Mouse (Mus musculus) splenic B cell, adult 2 months (primary cell): Measurements from ENCODE around the gene Usp22.

Experiments
- DNase-seq: peaks from one replicate; pipeline ENCODE4 v3.0.0-alpha.2; 2011; ENCODE audit warnings: low read depth, low spot score
- H3K27me3 ChIP-seq: 2 replicates; pipeline ENCODE4 v1.6.1; 2012; ENCODE audit warnings: mild to moderate bottlenecking, low read length, moderate library complexity, mixed read lengths; ENCODE audit not compliant: control insufficient read depth, poor library complexity, insufficient read depth, severe bottlenecking
- H3K36me3 ChIP-seq: 2 replicates; pipeline ENCODE4 v1.6.1; 2012; ENCODE audit warnings: mild to moderate bottlenecking, low read length, moderate library complexity, mixed read lengths; ENCODE audit not compliant: control insufficient read depth, poor library complexity, insufficient read depth, severe bottlenecking

Usp22 gene

GRCm38 (mm10) chr11:61174821-61175658 lies at the start of gene Usp22:
Gene Usp22 (minus strand): TSS chr11:61175055.
- H3K36me3 ChIP-seq, result no peaks in the 10 kb centered on the region
- H3K27me3 ChIP-seq, result no peaks in the 10 kb centered on the region
- peak; percentile 100 for DNase-seq

GRCm38 (mm10) chr11:61224234-61224744 lies 49.4 kb upstream of the Usp22 start:
- no peaks in the 10 kb centered on the region for H3K36me3 ChIP-seq
- no peak for DNase-seq
- no peaks in the 10 kb centered on the region for H3K27me3 ChIP-seq

GRCm38 (mm10) chr11:61222971-61223745 lies 48.3 kb upstream of the Usp22 start:
- no peak for DNase-seq
- Histone ChIP-seq H3K27me3 (no peaks in the 10 kb centered on the region), H3K36me3 (no peaks in the 10 kb centered on the region)

GRCm38 (mm10) chr11:61222007-61222406 lies 47.2 kb upstream of the Usp22 start:
- no peak for DNase-seq

GRCm38 (mm10) chr11:61220156-61220881 lies 45.5 kb upstream of the Usp22 start:
- Histone ChIP-seq H3K36me3 (no peaks in the 10 kb centered on the region), H3K27me3 (no peaks in the 10 kb centered on the region)
- peak; percentile 6 for DNase-seq

More at GRCm38 (mm10) chr11:61222007-61222406, 47.2 kb upstream of the Usp22 start:
- Histone ChIP-seq H3K36me3 (no peaks in the 10 kb centered on the region), H3K27me3 (no peaks in the 10 kb centered on the region)

GRCm38 (mm10) chr11:61215936-61216335 lies 41.1 kb upstream of the Usp22 start:
- no peak for DNase-seq
- H3K36me3 ChIP-seq, result no peaks in the 10 kb centered on the region
- H3K27me3 ChIP-seq, result no peaks in the 10 kb centered on the region

GRCm38 (mm10) chr11:61212102-61212501 lies 37.2 kb upstream of the Usp22 start:
- no peaks in the 10 kb centered on the region for H3K27me3 ChIP-seq
- no peaks in the 10 kb centered on the region for H3K36me3 ChIP-seq
- peak; percentile 14 for DNase-seq

- no peaks in the 10 kb centered on the region for H3K27me3 ChIP-seq
- no peaks in the 10 kb centered on the region for H3K36me3 ChIP-seq
- DNase-seq, result no peak
These were observed 33.5 kb upstream of the Usp22 start for GRCm38 (mm10) chr11:61208316-61208715.

- no peaks in the 10 kb centered on the region for H3K27me3 ChIP-seq
- H3K36me3 ChIP-seq, result no peaks in the 10 kb centered on the region
- DNase-seq, result no peak
These were observed 32.8 kb upstream of the Usp22 start, which contains the start of gene Aldh3a1 for GRCm38 (mm10) chr11:61207487-61208246. Gene Aldh3a1 (plus strand): TSS chr11:61207537.

GRCm38 (mm10) chr11:61206136-61206535 lies 31.3 kb upstream of the Usp22 start:
- no peak for DNase-seq
- H3K36me3 ChIP-seq, result no peaks in the 10 kb centered on the region
- H3K27me3 ChIP-seq, result no peaks in the 10 kb centered on the region

GRCm38 (mm10) chr11:61205167-61205950 lies 30.5 kb upstream of the Usp22 start:
- no peak for DNase-seq
- H3K36me3 ChIP-seq, result no peaks in the 10 kb centered on the region

GRCm38 (mm10) chr11:61202810-61203209 lies 28.0 kb upstream of the Usp22 start:
- H3K36me3 ChIP-seq, result no peaks in the 10 kb centered on the region
- DNase-seq, result no peak
- no peaks in the 10 kb centered on the region for H3K27me3 ChIP-seq

More at GRCm38 (mm10) chr11:61205167-61205950, 30.5 kb upstream of the Usp22 start:
- no peaks in the 10 kb centered on the region for H3K27me3 ChIP-seq

GRCm38 (mm10) chr11:61202186-61202585 lies 27.3 kb upstream of the Usp22 start:
- no peaks in the 10 kb centered on the region for H3K36me3 ChIP-seq
- H3K27me3 ChIP-seq, result no peaks in the 10 kb centered on the region
- DNase-seq, result no peak
